Mouse (Mus musculus): Measurements from ENCODE around the gene Sugp2. TPM values are rescaled to one million over a fixed set of nuclear protein-coding genes. Genes with fewer than 3 reads are reported as not detected.

Sugp2 gene
- polyA plus RNA-seq, 1 experiment = 20.2 TPM

- WGBS = 63% methylated on average over 5 of the region's 5 CpGs
- DNase-seq (ENCODE audit: low read depth, low spot score) = no peak
Measured at GRCm38 (mm10) chr8:70219107-70219684, 14.8 kb upstream of the Sugp2 start.

DNA sequence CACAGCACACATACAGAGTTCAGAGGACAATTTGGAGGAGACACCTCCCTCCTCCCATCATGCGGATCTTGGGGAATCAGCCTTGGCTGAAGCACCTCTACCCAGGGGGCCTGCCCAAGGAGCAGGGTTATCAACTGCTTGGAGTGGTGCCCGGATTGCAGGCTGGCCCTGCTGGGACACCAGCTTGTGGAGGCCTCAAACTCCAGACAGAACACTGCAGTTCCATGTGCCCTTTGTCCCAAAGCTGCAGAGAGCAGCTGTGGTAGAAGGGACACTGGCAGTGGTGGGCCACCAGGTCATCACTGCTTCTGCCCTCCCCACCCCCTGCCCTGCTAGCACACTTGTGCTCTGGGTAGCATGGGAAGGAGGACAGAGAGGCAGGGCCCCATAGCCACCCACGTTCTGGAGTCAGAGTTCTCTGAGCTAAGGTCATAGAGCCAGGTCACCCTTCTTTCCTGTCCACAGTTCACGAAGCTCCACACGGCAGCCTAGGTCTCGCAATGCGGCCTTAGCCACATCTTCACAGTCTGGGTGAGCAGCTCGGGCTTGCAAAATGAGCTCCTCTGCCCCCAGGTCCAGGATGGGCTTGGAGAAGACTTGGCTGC is 13.7 kb upstream of the Sugp2 start:
- 63% methylated on average over 8 of the region's 8 CpGs for WGBS
- no peak for DNase-seq (ENCODE audit: low read depth, low spot score)

DNA sequence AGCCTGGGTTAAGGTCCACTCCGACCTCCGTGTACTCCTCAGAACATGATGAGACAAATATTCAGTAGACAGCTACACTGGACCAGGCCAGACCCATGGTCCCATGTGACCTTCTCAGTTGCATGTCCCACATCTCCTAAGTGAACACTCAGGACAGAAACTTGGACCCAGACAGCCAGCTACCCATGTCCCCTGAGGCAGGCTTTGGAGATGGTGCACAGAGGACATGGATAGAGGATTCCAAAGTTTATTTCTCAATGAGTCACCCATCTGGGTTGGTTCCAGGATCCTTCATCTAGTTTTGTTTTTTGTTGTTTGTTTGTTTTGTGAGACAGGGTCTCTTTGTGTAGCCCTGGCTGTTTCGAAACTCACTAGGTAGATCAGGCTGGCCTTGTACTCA is 13.1 kb upstream of the Sugp2 start:
- no peak for DNase-seq (ENCODE audit: low read depth, low spot score)
- WGBS = 81% methylated on average over 3 of the region's 3 CpGs

GRCm38 (mm10) chr8:70222041-70222440 is 12.0 kb upstream of the Sugp2 start:
- 93% methylated on average over 12 of the region's 12 CpGs for WGBS
- no peak for DNase-seq (ENCODE audit: low read depth, low spot score)

DNA sequence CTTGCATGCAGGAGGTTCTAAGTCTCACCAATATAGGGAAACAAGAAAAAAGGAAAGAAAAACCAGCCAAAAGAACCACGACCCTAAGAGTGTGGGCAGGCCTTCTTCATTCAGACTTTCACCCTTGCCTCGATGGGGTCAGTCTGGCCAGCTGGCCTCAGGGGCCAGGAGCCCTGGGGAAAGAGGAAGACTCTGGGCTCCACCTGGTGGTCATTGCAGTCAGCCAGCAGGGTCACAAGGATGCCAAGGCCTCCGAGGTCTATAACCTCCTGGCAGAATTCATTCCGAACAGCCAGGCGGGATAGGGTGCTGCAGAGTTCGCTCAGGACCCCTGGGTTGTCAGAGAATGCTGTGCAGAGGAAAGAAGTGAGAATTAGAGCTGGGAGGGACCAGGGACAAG is 10.7 kb upstream of the Sugp2 start:
- no peak for DNase-seq (ENCODE audit: low read depth, low spot score)
- 43% methylated on average over 6 of the region's 6 CpGs for WGBS

GRCm38 (mm10) chr8:70227997-70228396 is 6.0 kb upstream of the Sugp2 start:
- DNase-seq (ENCODE audit: low read depth, low spot score) = no peak
- 85% methylated on average over 4 of the region's 4 CpGs for WGBS

DNA sequence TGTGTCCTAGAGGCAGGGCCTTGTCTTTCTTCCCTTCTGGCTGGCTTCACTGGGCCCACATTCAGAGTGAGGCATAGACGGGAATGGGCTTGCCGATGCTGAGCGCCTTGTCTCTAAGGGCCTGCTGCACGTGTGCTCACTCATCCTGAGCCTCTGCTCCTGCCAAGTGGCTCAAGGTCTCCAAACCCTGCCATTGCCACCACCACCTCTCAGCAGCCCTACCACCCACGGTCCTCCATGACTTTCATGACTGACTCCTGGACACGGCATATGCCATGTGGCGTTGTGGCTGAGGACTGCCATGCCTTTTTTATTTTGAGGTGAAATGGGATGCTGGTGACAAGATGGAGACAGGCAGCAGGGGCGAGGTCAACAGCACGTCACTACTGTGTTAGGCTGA is 3.2 kb upstream of the Sugp2 start:
- 96% methylated on average over 9 of the region's 9 CpGs for WGBS
- DNase-seq (ENCODE audit: low read depth, low spot score) = no peak

GRCm38 (mm10) chr8:70233606-70234005 is 420 bp upstream of the Sugp2 start:
- no peak for DNase-seq (ENCODE audit: low read depth, low spot score)
- WGBS = 6% methylated on average over 13 of the region's 13 CpGs

DNA sequence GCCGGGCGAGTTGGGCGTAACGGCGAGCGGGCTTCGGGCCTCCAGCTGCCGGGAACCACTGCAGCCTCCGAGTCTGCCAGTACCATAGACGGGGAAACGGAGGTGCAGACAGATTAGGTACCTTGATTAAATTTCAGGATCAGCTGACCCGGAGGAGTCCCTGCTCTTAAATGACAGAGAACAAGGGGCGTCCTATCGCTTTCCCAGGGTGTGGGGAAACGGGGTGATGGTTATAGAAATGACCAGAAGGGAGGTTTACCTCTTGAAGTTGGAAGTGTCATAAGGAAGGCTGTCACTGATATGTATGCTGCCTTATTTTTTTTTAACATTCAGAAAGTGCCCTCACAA is 729 bp downstream of the Sugp2 start:
- DNase-seq (ENCODE audit: low read depth, low spot score) = no peak
- 0% methylated on average over 15 of the region's 15 CpGs for WGBS

GRCm38 (mm10) chr8:70237842-70238241 is 3.8 kb downstream of the Sugp2 start:
- DNase-seq (ENCODE audit: low read depth, low spot score) = no peak
- 91% methylated on average over 2 of the region's 2 CpGs for WGBS

DNA sequence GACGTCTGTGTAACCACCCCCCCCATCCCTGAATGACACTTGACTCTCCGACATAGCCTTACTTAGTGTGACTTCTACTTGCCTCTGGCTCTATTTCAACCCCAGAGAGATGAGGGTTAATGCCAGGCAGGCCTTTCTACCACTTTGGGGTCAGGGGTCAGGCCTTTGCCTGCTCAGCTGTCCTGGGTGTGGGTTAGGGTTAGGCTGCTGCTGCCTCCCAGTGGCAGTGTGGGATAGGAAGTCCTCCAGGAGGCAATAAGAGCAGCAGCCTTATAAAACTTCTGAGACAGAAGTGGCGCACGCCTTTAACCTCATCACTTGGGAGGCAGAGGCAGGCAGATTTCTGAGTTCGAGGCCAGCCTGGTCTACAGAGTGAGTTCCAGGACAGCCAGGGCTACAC is 6.6 kb downstream of the Sugp2 start:
- no peak for DNase-seq (ENCODE audit: low read depth, low spot score)
- 89% methylated on average over 5 of the region's 5 CpGs for WGBS

DNA sequence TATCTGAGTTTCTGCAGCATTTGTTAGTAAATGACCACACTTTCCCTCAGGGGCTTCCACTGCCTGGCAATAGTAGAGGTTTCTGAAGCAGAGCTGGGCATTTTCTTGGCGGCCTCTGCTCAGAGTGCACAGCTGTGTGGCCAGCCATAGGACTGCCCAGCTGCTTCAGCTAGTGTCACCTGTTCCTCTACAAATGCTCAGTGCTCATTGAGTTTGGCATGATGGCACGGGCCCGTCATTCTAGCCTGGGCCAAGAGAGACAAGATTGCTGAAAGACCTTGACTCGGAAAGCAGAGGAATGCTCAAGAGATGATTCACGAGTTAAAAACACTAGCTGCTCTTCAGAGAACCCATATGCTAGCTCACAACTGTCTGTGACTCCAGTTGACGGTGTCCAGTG is 12.6 kb downstream of the Sugp2 start:
- no peak for DNase-seq (ENCODE audit: low read depth, low spot score)
- 83% methylated on average over 6 of the region's 6 CpGs for WGBS

DNA sequence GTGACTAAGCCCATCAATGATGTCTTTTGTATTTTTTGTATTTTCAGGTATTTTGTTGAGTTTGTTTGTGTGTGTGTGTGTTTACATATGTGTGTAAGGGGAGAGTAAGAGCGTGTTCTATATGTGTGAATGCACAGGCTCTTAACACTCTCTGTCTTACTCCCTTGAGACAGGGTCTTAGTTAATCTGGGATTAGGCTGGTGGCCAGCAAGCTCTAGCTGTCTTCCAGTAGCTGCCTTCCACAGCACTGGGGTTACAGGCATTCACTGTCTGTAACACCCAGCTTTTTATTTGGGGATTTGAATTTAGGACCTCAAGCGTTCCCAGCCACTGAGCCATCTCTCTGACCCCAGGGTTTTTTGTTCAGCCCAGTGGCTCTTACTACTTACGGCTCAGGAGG is 13.8 kb downstream of the Sugp2 start:
- DNase-seq (ENCODE audit: low read depth, low spot score) = no peak
- 95% methylated on average over 3 of the region's 3 CpGs for WGBS

GRCm38 (mm10) chr8:70254628-70255027 is 20.6 kb downstream of the Sugp2 start:
- no peak for DNase-seq (ENCODE audit: low read depth, low spot score)
- 75% methylated on average over 1 of the region's 1 CpGs for WGBS

DNA sequence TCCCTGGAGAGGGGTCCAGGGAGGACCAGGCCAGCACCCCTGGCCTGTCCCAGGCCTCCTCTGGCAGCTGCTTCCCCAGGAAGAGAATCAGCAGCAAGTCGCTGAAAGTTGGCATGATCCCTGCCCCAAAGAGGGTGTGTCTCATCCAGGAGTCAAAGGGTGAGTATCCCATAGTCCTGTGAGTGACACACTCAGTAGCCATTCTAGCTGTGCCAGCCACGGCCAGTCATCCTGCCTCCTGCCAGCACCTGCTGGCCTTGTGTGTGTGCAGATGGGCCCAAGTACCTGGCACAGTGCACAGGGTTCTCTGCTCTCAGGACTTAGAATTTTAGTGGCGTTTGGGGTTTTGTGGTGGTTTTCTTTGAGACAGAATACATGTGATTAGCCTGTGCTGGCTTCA is 23.4 kb downstream of the Sugp2 start:
- DNase-seq (ENCODE audit: low read depth, low spot score) = no peak
- WGBS = 43% methylated on average over 3 of the region's 3 CpGs

GRCm38 (mm10) chr8:70258600-70258999 is 24.6 kb downstream of the Sugp2 start:
- DNase-seq (ENCODE audit: low read depth, low spot score) = no peak
- 72% methylated on average over 5 of the region's 5 CpGs for WGBS

- no peak for DNase-seq (ENCODE audit: low read depth, low spot score)
- 85% methylated on average over 2 of the region's 2 CpGs for WGBS
Measured at GRCm38 (mm10) chr8:70259043-70259442, 25.0 kb downstream of the Sugp2 start.

- 87% methylated on average over 3 of the region's 3 CpGs for WGBS
- no peak for DNase-seq (ENCODE audit: low read depth, low spot score)
Measured at GRCm38 (mm10) chr8:70267674-70268073, 33.6 kb downstream of the Sugp2 start.

DNA sequence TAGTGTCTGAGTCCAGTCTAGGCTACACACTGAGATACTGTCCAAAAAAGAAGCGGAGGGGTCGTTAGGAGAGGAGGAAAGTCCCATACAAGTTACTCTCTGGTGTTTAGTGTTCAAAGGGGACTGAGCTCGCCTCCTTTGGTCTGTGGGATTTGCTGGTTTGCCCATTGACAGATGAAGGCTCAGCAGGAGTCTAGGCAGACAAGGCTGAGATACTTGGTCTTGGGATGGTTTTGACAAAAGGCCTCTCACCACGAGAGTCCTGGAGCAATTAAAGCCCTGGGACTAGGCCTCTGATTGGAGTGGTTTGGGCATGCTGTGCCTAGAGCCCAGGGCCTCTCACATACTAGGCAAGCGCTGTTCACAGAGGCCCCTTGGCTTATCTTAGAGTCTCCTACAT is 34.3 kb downstream of the Sugp2 start:
- no peak for DNase-seq (ENCODE audit: low read depth, low spot score)
- 69% methylated on average over 5 of the region's 5 CpGs for WGBS

- DNase-seq (ENCODE audit: low read depth, low spot score) = no peak
- 43% methylated on average over 11 of the region's 11 CpGs for WGBS
Measured at GRCm38 (mm10) chr8:70268799-70269565, 35.0 kb downstream of the Sugp2 start.

DNA sequence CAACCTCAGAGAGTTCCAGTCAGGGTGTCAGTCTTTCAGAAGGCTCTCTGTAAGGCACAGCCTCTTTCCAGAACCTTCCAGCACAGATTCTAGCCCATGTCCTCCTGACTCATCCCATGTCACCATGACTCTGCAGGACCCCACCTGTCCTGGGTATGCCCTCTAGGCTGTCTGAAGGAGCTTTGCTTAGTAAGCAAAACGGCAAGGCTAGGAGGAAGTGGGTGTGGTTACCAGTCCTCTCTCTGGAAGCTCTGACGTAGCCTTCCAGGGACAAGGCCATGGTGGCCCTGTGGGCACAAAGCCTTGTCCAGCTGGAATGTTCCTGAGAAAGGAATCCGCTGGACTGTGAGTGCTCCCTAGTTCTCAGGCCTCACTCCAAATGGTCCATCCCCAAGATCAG is 38.9 kb downstream of the Sugp2 start:
- no peak for DNase-seq (ENCODE audit: low read depth, low spot score)
- 31% methylated on average over 3 of the region's 3 CpGs for WGBS
